Comparison of ENCODE assay signal across 11 mouse cellular contexts in genomic region chr10:85186499-85186794, GRCm38 (mm10). TPM values are rescaled to one million over a fixed set of nuclear protein-coding genes. Genes with fewer than 3 reads are reported as not detected.
DNase-seq lines count a peak whose midpoint lies in the region; TF ChIP-seq lines count a peak whose summit lies in the region.
"Had no signal": no experiment of that assay in that cellular context is flagged by ENCODE, and none has a peak within 500 bp of the region (broad histone marks: within the 10 kb centered on the region; RNA-seq: fewer than 3 reads in every experiment).

No protein-coding gene starts in this region.

- H3K4me3 ChIP-seq in layer of hippocampus, adult 2 months = no peak overlapping the region
- H3K4me3 ChIP-seq: embryonic facial prominence, embryonic 12.5 days; liver, embryonic 12.5 days had no signal

- 0 out of 2 replicates have a peak, but pooled peaks have one; percentile 29 for TF ChIP-seq CTCF in layer of hippocampus, adult 2 months (conservative IDR thresholded peaks at IDR 0.05)

- peak; percentile 43 for DNase-seq in cerebellum, adult 9-11 months
- no peak for DNase-seq in cerebellum, postnatal 4 days (ENCODE audit: low spot score in 2 of 2)
- no peak for DNase-seq in layer of hippocampus, adult 2 months (ENCODE audit: low spot score in 2 of 2)
- no peak for DNase-seq in layer of hippocampus, adult 9-10 months (ENCODE audit: low spot score)
- DNase-seq in naive thymus-derived CD4-positive, alpha-beta T cell, adult 2 months (ENCODE audit: low read depth) = peak; percentile 21
- no peak for DNase-seq in heart, adult 9 months (ENCODE audit: low spot score in 2 of 2)
- DNase-seq in left cerebral cortex, postnatal 10 days (ENCODE audit: extremely low spot score in 1 of 2, low spot score in 2 of 2) = no peak

- intact Hi-C loops in left cerebral cortex, postnatal 10 days (cut with DNase I) = no loop called here

- no peak overlapping the region for H3K27ac ChIP-seq in layer of hippocampus, adult 2 months
- H3K27ac ChIP-seq: embryonic facial prominence, embryonic 12.5 days; liver, embryonic 12.5 days; midbrain, embryonic 10.5 days had no signal

RNA-seq across cellular contexts. Expression of gene Cry1, which starts 1.6 kb away (rescaled TPM):
- 10 to 100 TPM; 12.7 to 12.9 TPM for total RNA-seq in layer of hippocampus, adult 2 months (2021)
- 10 to 100 TPM; 17.8 to 18.7 TPM for total RNA-seq in left cerebral cortex, postnatal 10 days (2021)
- total RNA-seq: MEL had no signal

RNA-seq across cellular contexts. Expression of gene Mterf2, which starts 58.6 kb away (rescaled TPM):
- 10 to 100 TPM; 18.9 to 22.8 TPM for total RNA-seq in layer of hippocampus, adult 2 months (2021)
- 10 to 100 TPM; 13.8 to 16.4 TPM for total RNA-seq in left cerebral cortex, postnatal 10 days (2021)

Comparison
In these comparisons a context has a peak if more than half of its experiments do, and no peak if none do; other contexts are left out.
1. DNase-seq: peak in cerebellum, adult 9-11 months (single experiment) and naive thymus-derived CD4-positive, alpha-beta T cell, adult 2 months (single experiment); none in cerebellum, postnatal 4 days (0 of 2), layer of hippocampus, adult 2 months (0 of 2), layer of hippocampus, adult 9-10 months (single experiment), heart, adult 9 months (0 of 2) and left cerebral cortex, postnatal 10 days (0 of 2).